Mouse (Mus musculus) gastrocnemius, postnatal 36 days (tissue): ENCODE measurements around the gene Syt1. TPM values are rescaled to one million over a fixed set of nuclear protein-coding genes. Genes with fewer than 3 reads are reported as not detected.

Source experiments
- DNase-seq, 2 experiments: peaks; one replicate each; pipeline ENCODE4 v3.0.0; 2022
- intact Hi-C: fragments of 180-260 bp; cut with DNase I; formaldehyde crosslinking; loops from one replicate; pipeline ENCODE4 v1.15.1; 2025
- total RNA-seq, 2 experiments: library from RNA; stranded (reverse); gene quantifications; 2 replicates each; pipeline ENCODE4 v1.2.3; 2021

Gene Syt1
- total RNA-seq, 2 experiments from 2014 or later = not detected

DNA sequence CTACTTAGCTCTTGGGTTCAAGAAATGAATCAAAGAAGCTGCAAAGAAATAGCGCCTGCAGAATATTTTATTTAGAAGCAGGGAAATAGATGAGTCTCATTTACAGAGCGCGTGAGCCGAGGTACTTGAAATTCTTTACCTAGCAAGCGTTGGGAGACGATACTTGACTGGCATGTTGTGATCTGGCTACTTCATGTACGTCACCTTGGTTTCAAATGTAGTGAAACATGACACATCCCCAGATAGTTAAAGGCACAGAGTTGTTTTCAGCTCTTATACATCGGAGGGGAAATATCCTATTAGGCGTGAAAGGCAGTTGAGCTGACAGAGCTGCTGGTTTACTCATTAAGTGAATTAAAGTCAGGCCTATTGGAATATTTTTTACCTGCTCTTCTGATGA is 478.5 kb downstream of the Syt1 start:
- no peak for DNase-seq
- intact Hi-C loops = loop anchor here (5.0 kb wide), 1 partner anchor 50 kb away; no protein-coding TSS in a partner anchor

DNA sequence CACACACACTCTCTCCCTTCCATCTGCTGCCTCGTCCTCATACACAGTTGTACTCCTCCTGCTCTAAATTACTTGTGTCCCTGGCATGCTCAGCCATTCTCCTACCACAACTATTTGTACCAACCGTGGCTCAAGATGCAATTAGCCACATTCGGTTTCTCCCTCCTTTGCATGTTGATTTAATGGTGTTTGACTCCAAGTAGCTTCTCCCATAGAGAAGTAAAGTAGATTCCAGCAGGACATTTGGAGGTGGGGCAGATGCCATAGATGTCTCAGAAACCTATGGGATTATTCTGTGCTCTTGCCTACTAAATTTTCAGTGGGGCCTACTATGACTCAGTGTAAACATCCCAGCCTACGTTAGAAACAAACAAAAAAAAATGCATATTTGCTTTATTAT is 479.1 kb downstream of the Syt1 start:
- intact Hi-C loops = loop anchor here (5.0 kb wide), 1 partner anchor 49 kb away; no protein-coding TSS in a partner anchor
- DNase-seq = no peak

GRCm38 (mm10) chr10:108531111-108531510 is 479.7 kb downstream of the Syt1 start:
- no peak for DNase-seq
- intact Hi-C loops = loop anchor here (5.0 kb wide), 1 partner anchor 49 kb away; no protein-coding TSS in a partner anchor

DNA sequence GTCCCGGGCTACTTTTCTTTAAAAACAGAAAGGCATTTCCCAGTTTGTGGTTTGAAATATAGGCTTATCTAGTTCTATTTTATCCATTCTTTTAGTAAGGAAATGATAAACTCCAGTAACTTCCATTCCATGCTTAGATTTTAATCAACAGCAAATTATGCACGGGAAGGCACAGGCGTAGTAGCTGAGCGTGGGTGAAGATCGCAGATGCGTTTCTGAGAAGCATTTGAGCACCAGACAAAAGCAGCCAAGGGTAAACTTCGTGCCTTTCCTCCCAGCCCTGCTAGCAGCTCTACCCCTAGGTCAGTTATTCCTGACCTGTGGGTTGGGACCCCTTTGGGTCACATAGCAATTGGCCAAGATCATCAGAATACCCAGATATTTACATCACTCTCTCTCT is 482.4 kb downstream of the Syt1 start:
- intact Hi-C loops = no loop called here
- no peak for DNase-seq

DNA sequence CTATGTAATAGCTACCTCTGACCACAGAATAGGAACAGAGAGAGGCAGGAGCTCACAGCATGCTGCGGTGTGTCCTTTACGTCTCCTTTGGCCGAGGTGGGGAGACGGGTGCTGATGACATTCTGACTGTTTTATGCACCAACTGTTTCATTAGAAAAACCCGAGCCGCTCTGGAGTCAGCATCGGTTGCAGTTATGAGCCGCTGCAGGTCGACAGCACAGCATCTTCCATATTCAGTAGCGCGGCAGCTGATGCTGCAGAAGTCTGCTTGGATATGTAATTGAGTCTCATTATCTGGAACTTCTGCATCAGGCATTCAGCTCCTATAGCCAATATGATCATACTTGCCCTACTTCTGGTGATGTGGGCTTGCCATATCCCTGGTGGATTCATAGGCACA is 485.3 kb downstream of the Syt1 start:
- intact Hi-C loops = no loop called here
- no peak for DNase-seq

GRCm38 (mm10) chr10:108524306-108525029 is 486.3 kb downstream of the Syt1 start:
- intact Hi-C loops = no loop called here

DNA sequence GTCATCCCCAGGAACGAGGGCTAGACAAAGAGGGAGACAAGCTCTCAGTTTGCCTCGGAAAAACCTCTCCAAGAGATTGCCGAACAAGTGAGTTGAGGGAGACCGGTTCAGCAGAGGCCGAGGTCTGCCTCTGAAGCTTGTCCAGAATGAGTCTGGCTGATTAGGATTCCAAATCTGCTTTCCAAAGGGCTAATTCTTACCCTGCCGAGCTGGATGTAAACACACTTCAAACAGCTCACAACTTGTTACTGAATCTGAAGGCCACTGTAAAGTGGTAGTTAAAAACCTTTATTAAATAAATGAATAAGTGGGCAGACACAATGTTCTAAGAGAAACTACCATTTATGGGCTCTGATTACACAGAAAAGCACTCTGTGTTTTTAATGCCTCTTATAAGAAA is 491.6 kb downstream of the Syt1 start:
- intact Hi-C loops = no loop called here

More at GRCm38 (mm10) chr10:108524306-108525029, 486.3 kb downstream of the Syt1 start:
- no peak for DNase-seq

GRCm38 (mm10) chr10:108517076-108517475 is 493.7 kb downstream of the Syt1 start:
- intact Hi-C loops = no loop called here
- DNase-seq = no peak

More for the DNA sequence above, 491.6 kb downstream of the Syt1 start:
- DNase-seq = no peak

- intact Hi-C loops = no loop called here
- no peak for DNase-seq
Measured at GRCm38 (mm10) chr10:108514671-108515070, 496.1 kb downstream of the Syt1 start.

GRCm38 (mm10) chr10:108509579-108509978 is 501.2 kb downstream of the Syt1 start:
- intact Hi-C loops = no loop called here
- DNase-seq = no peak

DNA sequence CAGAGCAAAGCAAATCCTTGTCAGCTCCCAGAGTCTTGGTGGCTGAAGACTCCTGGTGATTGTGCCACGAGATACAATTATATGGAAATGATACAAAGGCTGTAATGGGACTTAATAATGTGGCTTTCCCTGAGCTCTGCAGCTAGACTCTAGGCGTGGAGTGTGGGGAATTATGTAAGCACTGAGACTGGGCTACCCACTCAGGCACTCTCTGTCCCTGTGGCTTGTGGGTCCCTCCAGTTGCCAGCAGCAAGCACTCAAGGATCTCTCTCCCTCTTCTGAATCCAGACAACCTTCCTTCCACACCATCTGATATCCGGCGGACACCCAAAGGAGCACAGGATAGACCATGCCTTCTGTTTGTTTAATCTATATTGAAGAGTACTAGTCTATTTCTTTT is 503.9 kb downstream of the Syt1 start:
- intact Hi-C loops = no loop called here
- no peak for DNase-seq

DNA sequence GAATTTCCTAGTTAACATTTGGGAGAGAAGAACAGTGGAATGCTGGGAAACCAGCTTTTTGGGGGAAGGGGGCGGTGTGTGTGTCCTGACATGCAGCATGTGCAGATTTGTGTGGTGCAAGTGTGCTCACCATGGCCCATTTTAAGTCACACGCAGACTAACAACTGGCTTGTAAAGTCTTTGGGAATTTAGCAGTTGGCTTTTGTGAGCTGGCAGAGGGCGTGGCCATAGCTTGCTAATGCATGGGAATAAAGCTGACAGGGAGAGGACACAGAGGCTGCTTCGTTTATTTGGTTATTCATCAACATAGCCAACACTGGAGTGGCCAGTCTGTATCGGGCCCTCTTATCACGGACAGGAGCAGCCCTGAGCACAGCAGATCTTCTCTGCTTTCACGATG is 505.9 kb downstream of the Syt1 start:
- DNase-seq = no peak
- intact Hi-C loops = no loop called here

DNA sequence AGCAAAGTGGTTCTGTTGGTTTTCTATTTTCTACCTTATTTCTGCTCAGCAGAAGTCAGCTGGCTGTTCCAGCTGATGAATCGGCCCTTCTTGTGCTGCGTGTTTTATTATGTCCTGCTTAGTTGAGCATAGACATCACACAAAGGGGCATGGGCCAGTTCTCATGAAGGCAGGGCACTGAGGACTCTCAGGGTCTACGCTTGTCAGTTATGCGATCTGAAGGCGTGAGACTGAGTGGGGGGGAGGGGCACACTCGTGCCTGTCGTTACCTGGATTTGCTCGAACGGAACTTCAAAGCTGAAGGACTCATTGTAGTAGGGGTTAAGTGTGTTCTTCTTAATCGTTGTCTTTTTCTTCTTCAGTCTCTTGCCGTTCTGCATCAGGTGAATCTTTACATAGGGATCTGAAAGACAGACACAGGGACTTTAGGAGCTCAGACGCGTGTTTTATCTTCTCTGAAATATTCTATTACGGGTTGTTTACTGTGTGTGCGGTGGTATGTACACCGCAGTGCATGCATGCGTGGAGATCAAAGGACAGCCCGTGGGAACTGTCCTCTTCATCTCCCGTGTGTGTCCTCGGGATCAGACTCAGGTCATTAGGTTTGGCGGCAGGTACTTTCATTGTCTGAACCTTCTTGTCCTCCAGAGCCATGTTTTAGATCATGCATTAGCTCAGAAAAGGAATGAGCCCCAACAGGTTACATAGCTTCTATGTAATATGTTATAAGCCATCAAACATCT is 506.5 kb downstream of the Syt1 start:
- DNase-seq = no peak
- intact Hi-C loops = no loop called here

DNA sequence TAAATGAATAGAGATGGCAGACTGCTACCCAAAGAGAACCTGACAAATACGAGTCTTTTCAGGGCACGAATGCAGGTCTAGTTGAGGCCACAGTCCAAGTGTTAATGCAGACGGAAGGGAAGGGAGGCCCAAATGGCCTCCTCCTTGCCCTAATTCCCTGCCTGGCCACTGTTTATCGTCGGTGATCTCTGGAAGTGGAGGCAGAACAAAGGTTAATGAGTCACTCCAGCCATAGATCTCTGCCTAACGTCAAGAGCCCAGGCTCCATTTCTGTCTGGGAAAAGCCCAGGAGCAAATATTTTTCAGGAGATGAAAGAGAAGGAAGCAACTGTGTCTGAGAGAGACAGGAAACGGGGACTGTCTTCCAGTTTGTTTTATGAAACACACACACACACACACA is 520.6 kb downstream of the Syt1 start:
- no peak for DNase-seq
- intact Hi-C loops = no loop called here

DNA sequence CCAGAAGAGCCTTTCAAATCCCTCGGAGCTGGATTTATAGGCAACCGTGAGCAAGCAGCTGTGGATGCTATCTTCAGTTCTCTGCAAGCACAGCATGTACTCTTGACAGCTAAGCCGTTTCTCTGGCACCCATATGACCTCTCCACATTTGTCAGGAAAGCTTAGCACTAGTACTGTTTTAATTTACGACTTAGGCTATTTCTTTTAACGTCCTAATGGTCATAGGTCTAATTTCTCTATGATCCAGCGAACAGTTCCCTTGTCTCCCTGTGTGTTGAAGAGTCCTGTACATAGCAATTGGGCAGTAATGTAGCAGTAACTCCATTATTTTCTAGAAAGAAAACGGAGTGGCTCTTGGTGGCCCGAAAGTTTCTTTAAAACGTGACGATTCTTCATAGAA is 526.8 kb downstream of the Syt1 start:
- intact Hi-C loops = loop anchor here (5.0 kb wide), 1 partner anchor 48 kb away; no protein-coding TSS in a partner anchor
- no peak for DNase-seq

GRCm38 (mm10) chr10:108480146-108480850 is 530.5 kb downstream of the Syt1 start:
- DNase-seq = no peak
- intact Hi-C loops = loop anchor here (5.0 kb wide), 1 partner anchor 52 kb away; no protein-coding TSS in a partner anchor

DNA sequence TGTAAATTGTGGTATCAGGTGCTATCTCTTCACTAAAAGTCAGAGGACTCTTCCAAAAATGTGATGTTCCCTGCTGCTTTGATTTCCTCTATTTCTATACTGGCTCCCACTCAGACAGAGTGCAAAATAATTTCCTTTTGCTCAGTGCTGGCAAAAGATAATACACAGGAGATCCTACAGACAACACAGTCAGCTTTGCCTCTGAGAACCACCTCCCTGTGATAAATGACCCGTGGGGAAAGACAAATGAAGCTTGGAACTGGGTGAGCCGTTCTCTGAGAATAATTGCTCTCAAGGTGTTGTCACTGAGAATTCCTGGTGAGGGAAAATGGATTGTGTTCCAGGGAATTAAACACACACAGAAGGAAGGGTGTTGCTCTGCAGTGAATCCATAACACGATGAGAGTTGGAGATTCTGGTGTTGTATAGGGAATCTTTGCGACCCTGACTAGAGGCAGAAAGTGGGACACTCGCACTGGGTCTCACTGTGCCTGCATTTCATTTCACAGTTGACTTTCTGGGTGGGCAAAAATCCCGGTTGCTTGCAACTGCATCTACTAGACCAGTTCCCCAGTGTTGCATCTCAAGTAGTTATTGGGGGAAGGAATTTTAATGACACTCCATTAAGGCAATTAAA is 540.3 kb downstream of the Syt1 start:
- no peak for DNase-seq
- intact Hi-C loops = no loop called here

GRCm38 (mm10) chr10:108466539-108466938 is 544.2 kb downstream of the Syt1 start:
- DNase-seq = no peak
- intact Hi-C loops = no loop called here

DNA sequence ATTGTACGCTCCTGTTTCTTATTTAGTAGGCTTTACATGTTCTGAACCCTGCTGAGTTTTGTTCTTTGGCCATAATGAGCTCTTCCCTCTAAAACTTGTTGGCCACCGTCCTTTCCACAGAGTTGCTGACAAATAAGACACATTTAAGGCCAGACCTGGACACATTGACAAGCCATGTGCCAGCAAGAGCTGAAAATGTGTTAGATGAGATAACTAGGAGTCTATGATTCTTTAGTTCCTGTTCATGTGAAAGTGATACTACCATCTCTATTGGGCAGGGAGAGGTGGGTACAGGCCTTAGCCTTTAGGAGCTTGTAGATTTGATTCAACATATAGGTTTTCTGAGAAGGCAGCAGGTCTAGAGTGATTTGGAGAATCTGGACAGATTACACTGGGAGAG is 548.9 kb downstream of the Syt1 start:
- intact Hi-C loops = no loop called here
- DNase-seq = no peak

DNA sequence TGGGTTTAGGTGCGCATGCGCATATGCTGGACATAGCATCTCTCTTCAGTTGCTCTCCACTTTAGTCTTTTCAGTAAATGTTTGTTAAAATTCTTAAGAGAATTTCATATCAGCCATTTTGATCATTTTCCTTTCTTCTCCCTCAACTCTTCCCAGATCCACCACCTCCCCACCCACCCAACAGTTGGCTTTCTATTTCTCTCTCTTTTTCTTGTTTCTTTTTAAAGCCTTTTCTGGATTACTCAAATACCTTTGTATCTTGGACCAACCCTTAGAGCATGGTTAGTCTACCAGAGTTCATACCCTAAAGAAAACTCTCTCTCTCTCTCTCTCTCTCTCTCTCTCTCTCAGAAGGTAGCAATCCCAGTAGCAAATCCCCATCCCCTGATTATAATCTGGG is 553.7 kb downstream of the Syt1 start:
- intact Hi-C loops = no loop called here
- DNase-seq = no peak

DNA sequence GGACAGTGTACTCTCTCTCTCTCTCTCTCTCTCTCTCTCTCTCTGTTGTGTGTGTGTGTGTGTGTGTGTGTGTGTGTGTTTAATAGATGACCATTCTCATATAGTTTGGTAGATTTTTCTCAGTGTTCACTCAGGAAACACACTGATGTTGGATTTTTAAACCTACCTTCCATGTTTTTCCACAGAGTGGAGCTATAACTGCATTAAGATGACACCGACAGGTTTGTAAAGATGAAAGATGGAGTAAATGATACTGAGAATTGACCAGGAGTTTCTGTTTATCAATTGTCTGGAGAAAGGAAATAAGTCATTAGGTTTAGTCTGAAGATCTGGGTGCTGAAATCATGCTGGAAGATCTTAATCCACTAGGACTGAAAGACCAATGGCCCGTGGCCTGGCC is 554.9 kb downstream of the Syt1 start:
- no peak for DNase-seq
- intact Hi-C loops = no loop called here
